Mouse (Mus musculus) left cerebral cortex, adult 18-20 months (tissue): ENCODE measurements around the gene Slc18b1. TPM values are rescaled to one million over a fixed set of nuclear protein-coding genes. Genes with fewer than 3 reads are reported as not detected.
"Not testable (repeated sequence)": the region's sequence is repeated elsewhere in the genome, so short reads cannot be mapped to it uniquely, and the experiment has no call there.

Experiments
- DNase-seq, 2 experiments: peaks; one replicate each; pipeline ENCODE4 v3.0.0; 2021 to 2022; ENCODE audit warnings: low spot score in 2 of 2, mixed read lengths in 1 of 2
- long read RNA-seq, 2 experiments: library from polyadenylated mRNA; stranded (forward); transcript quantifications; one replicate each; pipeline ENCODE4 v2.0.0; 2021
- total RNA-seq, 2 experiments: library from RNA; stranded (reverse); gene quantifications; 2 replicates each; pipeline ENCODE4 v1.2.3; 2021

Gene Slc18b1
- 10 to 100 TPM; 27.6 to 28.8 TPM for total RNA-seq
- long read RNA-seq, experiment 1, transcript Slc18b1-201 (14 exons, 2,837 nt): major isoform, 15 of 23 reads
- long read RNA-seq, experiment 1, partial matches to known transcripts: 0 of 23 reads
- long read RNA-seq, experiment 1, other reads (novel, unspliced or antisense): 8 of 23 reads
- long read RNA-seq, experiment 2, transcript Slc18b1-201 (14 exons, 2,837 nt): major isoform, 6 of 13 reads
- long read RNA-seq, experiment 2, partial matches to known transcripts: 0 of 13 reads
- long read RNA-seq, experiment 2, other reads (novel, unspliced or antisense): 7 of 13 reads

DNA sequence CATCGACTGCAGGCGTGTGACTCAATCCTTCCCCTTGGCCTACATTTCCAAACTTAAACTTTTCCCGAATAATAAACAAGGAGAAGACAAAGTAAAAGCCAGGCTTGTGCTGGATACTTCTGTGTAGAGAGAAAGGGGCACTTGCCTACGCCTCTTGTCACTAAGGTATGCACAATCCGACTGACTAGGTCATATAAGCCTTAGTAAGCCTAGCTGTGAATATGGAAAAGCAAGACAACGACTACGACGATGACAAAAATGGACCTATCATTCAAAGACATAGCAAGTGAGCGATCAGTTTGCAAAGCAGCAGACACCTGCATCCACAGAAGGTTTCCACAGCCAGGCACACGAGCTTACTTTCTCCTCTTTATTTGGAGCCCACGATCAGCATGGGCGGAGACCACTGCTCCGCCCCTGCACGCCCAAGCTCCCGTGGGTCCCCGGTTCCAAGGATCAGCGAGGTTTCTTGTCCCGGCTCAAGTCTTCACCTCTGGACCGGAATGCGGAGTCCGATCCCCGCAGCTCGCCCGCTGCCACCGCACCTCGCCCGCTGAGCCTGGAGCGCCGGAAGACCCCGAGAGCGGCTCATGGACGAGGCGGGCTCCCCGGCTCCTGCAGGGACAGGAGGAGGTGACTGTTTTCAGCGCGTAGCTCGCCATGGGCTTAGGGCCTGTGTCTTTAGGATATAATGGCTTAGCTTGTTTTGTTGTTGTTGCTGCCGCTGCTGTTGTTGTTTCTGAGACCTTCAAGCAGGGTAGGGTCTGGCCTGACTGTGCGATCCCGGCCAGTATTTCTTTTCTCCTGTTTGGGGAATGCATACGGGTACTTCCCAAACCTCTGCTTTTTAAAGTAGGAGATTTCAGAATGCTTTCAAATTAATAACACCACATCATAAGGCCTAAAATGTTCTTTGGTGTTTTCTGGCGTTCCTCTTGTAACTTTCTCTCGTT lies at the start of gene Slc18b1:
Gene Slc18b1 (plus strand): TSS at position 436 of the 953 bp plus-strand sequence.
- peak; percentile 27 to 48 for DNase-seq

- peak in 1 of 2 experiments; percentile 9 for DNase-seq
Observed at GRCm38 (mm10) chr10:23754166-23754565, 42.6 kb upstream of the Slc18b1 start.

- DNase-seq: no peak
Observed at GRCm38 (mm10) chr10:23777288-23777945, 19.4 kb upstream of the Slc18b1 start.

- DNase-seq: no peak
Observed at GRCm38 (mm10) chr10:23780539-23781275, 16.1 kb upstream of the Slc18b1 start.

DNA sequence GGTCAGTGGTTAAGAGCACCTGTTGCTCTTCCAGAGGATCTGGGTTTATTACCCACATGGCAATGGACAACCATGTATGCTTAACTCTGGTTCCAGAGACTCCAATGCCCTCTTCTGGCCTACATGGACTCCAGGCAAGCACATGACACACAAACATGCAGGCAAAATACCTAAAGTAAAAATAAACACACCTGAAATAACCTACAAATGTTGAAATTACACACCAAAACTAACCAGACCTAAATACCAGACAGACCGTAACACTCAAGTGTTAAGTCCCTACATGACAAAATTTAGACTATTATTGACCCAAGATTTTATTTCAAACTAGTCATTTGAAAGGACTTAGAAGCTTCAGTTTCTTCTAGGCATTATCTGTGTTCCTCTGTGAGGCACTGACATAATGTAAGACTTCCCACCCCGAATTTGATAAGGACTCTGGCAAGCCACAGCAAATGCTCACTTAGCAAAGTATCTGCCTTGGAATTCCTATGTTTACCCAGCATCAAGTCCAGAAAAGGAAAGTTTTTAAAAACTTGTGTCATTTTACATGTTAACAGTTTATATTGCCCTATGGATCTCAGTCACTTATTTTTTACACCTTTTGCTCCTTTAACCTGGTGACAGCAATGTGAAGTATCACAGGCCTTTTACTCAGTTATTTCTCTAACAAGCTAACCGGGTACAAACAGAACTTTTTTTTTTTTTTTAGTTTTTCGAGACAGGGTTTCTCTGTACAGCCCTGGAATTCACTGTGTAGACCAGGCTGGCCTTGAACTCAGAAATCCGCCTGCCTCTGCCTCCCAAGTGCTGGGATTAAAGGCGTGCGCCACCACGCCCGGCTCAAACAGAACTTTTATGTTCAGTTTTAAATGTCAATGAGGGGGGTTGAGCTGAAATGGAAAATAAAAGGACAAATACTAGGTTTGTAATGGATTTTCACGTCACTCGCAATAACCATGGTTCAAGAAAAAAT lies 14.7 kb upstream of the Slc18b1 start:
- no peak for DNase-seq

- no peak for DNase-seq
Observed at GRCm38 (mm10) chr10:23782855-23783492, 13.8 kb upstream of the Slc18b1 start.

- no peak for DNase-seq
Observed at GRCm38 (mm10) chr10:23783493-23783884, 13.3 kb upstream of the Slc18b1 start.

GRCm38 (mm10) chr10:23784121-23784520 lies 12.7 kb upstream of the Slc18b1 start:
- DNase-seq: no peak

DNA sequence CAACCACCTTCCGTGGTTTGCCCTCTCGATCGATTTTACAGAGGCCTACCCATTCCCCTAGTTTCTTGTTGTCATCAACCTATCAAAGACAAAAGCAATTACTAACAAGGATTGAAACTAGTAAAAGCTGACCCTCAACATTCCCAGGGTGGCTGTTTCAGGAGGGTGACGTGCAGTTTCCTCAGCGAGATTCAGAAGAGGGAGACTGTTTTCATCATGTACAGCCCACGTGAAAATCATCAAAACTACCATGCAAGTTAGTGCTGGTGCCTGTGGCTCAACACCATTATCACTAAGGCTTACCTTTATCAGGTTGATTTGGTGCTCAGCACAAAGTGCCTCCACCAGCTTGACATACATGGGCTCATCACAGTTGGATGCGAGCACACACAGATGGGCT lies 11.2 kb upstream of the Slc18b1 start:
- not testable (repeated sequence) for DNase-seq

DNA sequence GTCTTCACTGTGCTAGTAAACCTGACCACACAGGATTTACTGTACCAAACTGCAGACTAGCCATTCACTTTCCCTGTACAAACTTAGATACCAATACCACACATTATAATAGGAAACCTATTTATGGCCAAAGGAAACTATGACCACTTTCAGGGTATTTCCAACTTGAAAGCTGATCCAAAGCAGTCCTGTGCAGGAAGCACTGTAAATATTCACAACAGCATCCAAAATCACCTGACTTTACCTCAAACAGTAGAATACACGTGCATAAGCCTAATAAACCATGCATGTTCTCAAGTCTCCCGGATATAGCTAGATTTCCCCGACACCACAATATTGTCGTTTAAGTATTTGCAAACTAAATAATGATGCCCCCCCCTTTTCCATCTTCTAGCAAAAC lies 10.7 kb upstream of the Slc18b1 start:
- DNase-seq: no peak

GRCm38 (mm10) chr10:23786631-23787038 lies 10.2 kb upstream of the Slc18b1 start:
- not testable (repeated sequence) for DNase-seq

DNA sequence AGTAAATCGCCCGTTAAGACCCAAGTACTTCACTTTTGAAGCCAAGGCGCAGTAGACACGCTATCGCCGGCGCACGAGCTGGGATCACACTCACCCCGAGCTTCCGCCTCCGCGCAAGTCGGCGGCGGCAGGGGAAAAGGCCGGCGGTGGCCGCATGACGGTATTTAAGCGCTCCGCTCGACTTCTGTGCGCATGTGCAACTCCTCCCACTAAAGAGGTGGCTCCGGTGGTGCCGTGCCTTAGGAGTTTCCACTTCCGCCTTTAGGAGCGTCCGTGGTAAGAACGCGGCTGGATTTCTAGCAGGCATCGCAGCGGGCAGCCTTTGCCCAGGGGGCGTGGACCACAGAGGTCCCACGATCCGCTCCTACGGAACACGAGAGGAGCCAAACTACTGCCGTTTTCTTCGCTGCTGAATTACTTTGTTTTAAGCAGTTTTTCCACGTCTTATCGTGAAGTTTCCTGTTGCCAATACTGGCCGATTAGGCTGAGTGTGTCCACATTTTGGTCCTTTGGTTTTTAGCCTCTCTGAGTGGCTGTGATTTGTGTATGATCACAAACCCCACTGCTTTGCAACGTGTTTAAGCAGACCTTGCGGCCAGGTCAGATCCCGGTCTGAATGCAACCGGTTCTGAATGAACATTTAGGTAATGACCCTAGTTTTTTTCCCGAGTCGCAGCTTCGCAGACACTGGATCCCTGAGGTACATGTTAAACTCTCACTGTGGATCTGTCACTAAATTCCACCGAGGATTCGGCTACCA lies 9.5 kb upstream of the Slc18b1 start, which contains the start of gene Rps12:
Gene Rps12 (minus strand): TSS at position 214 of the 760 bp plus-strand sequence.
- peak; percentile 98 to 99 for DNase-seq

- DNase-seq: no peak
Observed at GRCm38 (mm10) chr10:23788056-23788600, 8.7 kb upstream of the Slc18b1 start.

- no peak for DNase-seq
Observed at GRCm38 (mm10) chr10:23795871-23796520, 790 bp upstream of the Slc18b1 start.

DNA sequence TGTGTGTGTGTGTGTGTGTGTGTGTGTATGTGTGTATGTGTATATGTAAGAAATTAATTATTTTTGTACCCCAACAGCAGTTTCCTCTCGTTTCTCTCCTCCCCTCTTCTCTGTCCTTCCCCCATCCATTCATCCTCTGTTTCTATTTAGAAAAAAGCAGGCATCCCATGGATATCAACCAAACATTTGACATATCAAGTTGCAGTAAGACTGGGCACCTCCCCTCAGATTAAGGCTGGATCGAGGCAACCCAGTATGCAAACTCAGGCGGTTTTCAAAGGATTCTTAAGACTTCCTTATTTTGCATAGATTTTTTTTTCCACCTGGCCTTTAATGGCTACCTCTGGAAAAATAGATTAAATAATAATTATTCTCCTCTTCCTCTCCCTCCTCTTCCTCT lies 820 bp downstream of the Slc18b1 start:
- no peak for DNase-seq

- no peak for DNase-seq
Observed at GRCm38 (mm10) chr10:23798142-23798541, 1.4 kb downstream of the Slc18b1 start.

GRCm38 (mm10) chr10:23799933-23800332 lies 3.1 kb downstream of the Slc18b1 start:
- no peak for DNase-seq
